Mouse (Mus musculus): ENCODE measurements around the gene Tmem233. TPM values are rescaled to one million over a fixed set of nuclear protein-coding genes. Genes with fewer than 3 reads are reported as not detected.

Gene Tmem233
- polyA plus RNA-seq, 1 experiment from 2014 or later = not detected

- H3K27ac ChIP-seq (replicated peaks in 1 of 2; ENCODE audit: control insufficient read depth in 1 of 2, insufficient read depth in 1 of 2, low read depth in 2 of 2, low read length in 2 of 2) = no peak overlapping the region
- peak overlapping the region; percentile 86; the same call in 1 of the 2 replicates for H3K9ac ChIP-seq (ENCODE audit: low read length)
- H3K9me3 ChIP-seq (ENCODE audit: control insufficient read depth, low read length) = no peaks in the 10 kb centered on the region
- H3K4me3 ChIP-seq (ENCODE audit: control insufficient read depth in 1 of 2, insufficient read depth in 1 of 2, low read depth in 1 of 2, low read length in 2 of 2) = peak overlapping the region; percentile 65 to 81
- peak overlapping the region; percentile 94 for H3K4me2 ChIP-seq (ENCODE audit: low read length)
- no peaks in the 10 kb centered on the region for H3K27me3 ChIP-seq (ENCODE audit: control insufficient read depth, insufficient read depth, low read length)
- WGBS = 82% methylated on average over 7 of the region's 7 CpGs
- ATAC-seq (ENCODE audit: insufficient number of reproducible peaks, insufficient read depth, low FRiP score, low read depth) = no peak
- H3K36me3 ChIP-seq (ENCODE audit: control insufficient read depth, insufficient read depth, low read length) = peaks cover 48% of the 10 kb centered on the region
- peaks cover 22 to 46% of the 10 kb centered on the region in 2 experiments for H3K4me1 ChIP-seq (ENCODE audit: control insufficient read depth in 2 of 2, insufficient read depth in 2 of 2, low read length in 2 of 2)
Observed at GRCm38 (mm10) chr5:116022658-116023200, 60.3 kb downstream of the Tmem233 start.

DNA sequence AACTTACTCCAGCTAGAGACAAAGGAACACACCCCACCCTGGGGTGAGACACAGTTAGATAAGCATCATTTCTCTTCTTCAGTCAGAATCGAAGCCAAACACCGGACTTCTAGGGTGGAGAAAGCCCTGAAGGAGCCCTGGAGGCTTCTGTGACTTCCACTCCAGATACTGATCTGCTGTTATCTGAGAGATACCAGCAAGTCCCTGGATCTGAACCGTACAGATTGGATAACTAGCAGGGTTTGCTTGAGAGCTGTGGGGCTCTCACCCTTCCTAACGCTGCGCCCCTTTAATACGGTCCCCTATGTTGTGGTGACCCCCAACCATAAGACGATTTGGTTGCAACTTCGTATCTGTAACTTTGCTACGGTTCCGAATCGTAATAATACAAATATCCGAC is 60.9 kb downstream of the Tmem233 start:
- peak overlapping the region; percentile 94 for H3K4me2 ChIP-seq (ENCODE audit: low read length)
- WGBS = 80% methylated on average over 12 of the region's 12 CpGs
- no peak overlapping the region for H3K27ac ChIP-seq (replicated peaks in 1 of 2; ENCODE audit: control insufficient read depth in 1 of 2, insufficient read depth in 1 of 2, low read depth in 2 of 2, low read length in 2 of 2)
- no peaks in the 10 kb centered on the region for H3K27me3 ChIP-seq (ENCODE audit: control insufficient read depth, insufficient read depth, low read length)
- H3K4me3 ChIP-seq (ENCODE audit: control insufficient read depth in 1 of 2, insufficient read depth in 1 of 2, low read depth in 1 of 2, low read length in 2 of 2) = no peak overlapping the region
- H3K4me1 ChIP-seq (ENCODE audit: control insufficient read depth in 2 of 2, insufficient read depth in 2 of 2, low read length in 2 of 2) = peaks cover 22 to 46% of the 10 kb centered on the region in 2 experiments
- no peaks in the 10 kb centered on the region for H3K9me3 ChIP-seq (ENCODE audit: control insufficient read depth, low read length)
- peak overlapping the region; percentile 21; the same call in 1 of the 2 replicates for H3K9ac ChIP-seq (ENCODE audit: low read length)
- no peak for ATAC-seq (ENCODE audit: insufficient number of reproducible peaks, insufficient read depth, low FRiP score, low read depth)
- peaks cover 54% of the 10 kb centered on the region for H3K36me3 ChIP-seq (ENCODE audit: control insufficient read depth, insufficient read depth, low read length)

- WGBS = 65% methylated on average over 14 of the region's 14 CpGs
Observed at GRCm38 (mm10) chr5:116021552-116021951, 61.5 kb downstream of the Tmem233 start.

GRCm38 (mm10) chr5:116019371-116019770 is 63.7 kb downstream of the Tmem233 start:
- no peak for ATAC-seq (ENCODE audit: insufficient number of reproducible peaks, insufficient read depth, low FRiP score, low read depth)
- Histone ChIP-seq H3K4me3 (ENCODE audit: control insufficient read depth in 1 of 2, insufficient read depth in 1 of 2, low read depth in 1 of 2, low read length in 2 of 2) (no peak overlapping the region), H3K36me3 (ENCODE audit: control insufficient read depth, insufficient read depth, low read length) (peaks cover 82% of the 10 kb centered on the region), H3K27ac (replicated peaks in 1 of 2; ENCODE audit: control insufficient read depth in 1 of 2, insufficient read depth in 1 of 2, low read depth in 2 of 2, low read length in 2 of 2) (peak overlapping the region; percentile 71 to 84), H3K4me2 (ENCODE audit: low read length) (peak overlapping the region; percentile 23; the same call in 1 of the 2 replicates), H3K4me1 (ENCODE audit: control insufficient read depth in 2 of 2, insufficient read depth in 2 of 2, low read length in 2 of 2) (peaks cover 20 to 46% of the 10 kb centered on the region in 2 experiments), H3K9me3 (ENCODE audit: control insufficient read depth, low read length) (no peaks in the 10 kb centered on the region), H3K27me3 (ENCODE audit: control insufficient read depth, insufficient read depth, low read length) (no peaks in the 10 kb centered on the region), H3K9ac (ENCODE audit: low read length) (no peak overlapping the region)
- 9% methylated on average over 11 of the region's 11 CpGs for WGBS

More at GRCm38 (mm10) chr5:116021552-116021951, 61.5 kb downstream of the Tmem233 start:
- peaks cover 60% of the 10 kb centered on the region for H3K36me3 ChIP-seq (ENCODE audit: control insufficient read depth, insufficient read depth, low read length)
- no peak for ATAC-seq (ENCODE audit: insufficient number of reproducible peaks, insufficient read depth, low FRiP score, low read depth)
- H3K4me3 ChIP-seq (ENCODE audit: control insufficient read depth in 1 of 2, insufficient read depth in 1 of 2, low read depth in 1 of 2, low read length in 2 of 2) = no peak overlapping the region
- peak overlapping the region; percentile 94; the same call in 1 of the 2 replicates for H3K4me2 ChIP-seq (ENCODE audit: low read length)
- no peak overlapping the region for H3K27ac ChIP-seq (replicated peaks in 1 of 2; ENCODE audit: control insufficient read depth in 1 of 2, insufficient read depth in 1 of 2, low read depth in 2 of 2, low read length in 2 of 2)
- H3K9me3 ChIP-seq (ENCODE audit: control insufficient read depth, low read length) = no peaks in the 10 kb centered on the region
- H3K9ac ChIP-seq (ENCODE audit: low read length) = no peak overlapping the region
- no peaks in the 10 kb centered on the region for H3K27me3 ChIP-seq (ENCODE audit: control insufficient read depth, insufficient read depth, low read length)
- peaks cover 22 to 46% of the 10 kb centered on the region in 2 experiments for H3K4me1 ChIP-seq (ENCODE audit: control insufficient read depth in 2 of 2, insufficient read depth in 2 of 2, low read length in 2 of 2)

DNA sequence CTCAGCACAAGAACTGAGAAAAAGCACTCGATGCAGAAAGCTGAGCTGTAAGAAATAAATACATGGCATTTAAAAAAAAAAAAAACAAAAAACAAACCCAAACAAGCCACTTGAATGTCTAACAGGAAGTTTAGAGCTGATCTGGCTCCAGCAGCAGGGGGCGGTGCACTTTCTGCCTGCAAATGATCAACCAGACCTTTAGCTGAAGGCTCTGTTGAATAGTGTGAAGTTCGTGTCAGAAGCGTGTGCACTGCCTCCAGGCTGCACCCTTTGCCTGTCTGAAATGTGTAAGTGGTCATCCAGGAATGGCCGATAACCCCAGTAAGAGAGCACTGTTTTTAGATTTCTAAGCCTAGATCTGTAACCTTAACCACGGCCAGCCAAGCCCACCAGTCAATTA is 64.3 kb downstream of the Tmem233 start:
- ATAC-seq (ENCODE audit: insufficient number of reproducible peaks, insufficient read depth, low FRiP score, low read depth) = no peak

GRCm38 (mm10) chr5:116018196-116018595 is 64.8 kb downstream of the Tmem233 start:
- 83% methylated on average over 9 of the region's 9 CpGs for WGBS
- H3K9me3 ChIP-seq (ENCODE audit: control insufficient read depth, low read length) = no peaks in the 10 kb centered on the region
- peak overlapping the region; percentile 16; the same call in 1 of the 2 replicates for H3K9ac ChIP-seq (ENCODE audit: low read length)
- no peak for ATAC-seq (ENCODE audit: insufficient number of reproducible peaks, insufficient read depth, low FRiP score, low read depth)
- H3K27ac ChIP-seq (replicated peaks in 1 of 2; ENCODE audit: control insufficient read depth in 1 of 2, insufficient read depth in 1 of 2, low read depth in 2 of 2, low read length in 2 of 2) = 0 out of 4 replicates have a peak overlapping the region, but pooled peaks of 1 of the 2 experiments have one; percentile 84
- no peaks in the 10 kb centered on the region for H3K27me3 ChIP-seq (ENCODE audit: control insufficient read depth, insufficient read depth, low read length)
- H3K4me2 ChIP-seq (ENCODE audit: low read length) = no peak overlapping the region
- no peak overlapping the region for H3K4me3 ChIP-seq (ENCODE audit: control insufficient read depth in 1 of 2, insufficient read depth in 1 of 2, low read depth in 1 of 2, low read length in 2 of 2)
- H3K4me1 ChIP-seq (ENCODE audit: control insufficient read depth in 2 of 2, insufficient read depth in 2 of 2, low read length in 2 of 2) = peaks cover 18 to 40% of the 10 kb centered on the region in 2 experiments
- H3K36me3 ChIP-seq (ENCODE audit: control insufficient read depth, insufficient read depth, low read length) = peaks cover 93% of the 10 kb centered on the region

More for the DNA sequence above, 64.3 kb downstream of the Tmem233 start:
- Histone ChIP-seq H3K36me3 (ENCODE audit: control insufficient read depth, insufficient read depth, low read length) (peaks cover 87% of the 10 kb centered on the region), H3K4me3 (ENCODE audit: control insufficient read depth in 1 of 2, insufficient read depth in 1 of 2, low read depth in 1 of 2, low read length in 2 of 2) (no peak overlapping the region), H3K27me3 (ENCODE audit: control insufficient read depth, insufficient read depth, low read length) (no peaks in the 10 kb centered on the region), H3K9me3 (ENCODE audit: control insufficient read depth, low read length) (no peaks in the 10 kb centered on the region), H3K4me1 (ENCODE audit: control insufficient read depth in 2 of 2, insufficient read depth in 2 of 2, low read length in 2 of 2) (peaks cover 20 to 46% of the 10 kb centered on the region in 2 experiments), H3K9ac (ENCODE audit: low read length) (no peak overlapping the region), H3K4me2 (ENCODE audit: low read length) (peak overlapping the region; percentile 23; the same call in 1 of the 2 replicates), H3K27ac (replicated peaks in 1 of 2; ENCODE audit: control insufficient read depth in 1 of 2, insufficient read depth in 1 of 2, low read depth in 2 of 2, low read length in 2 of 2) (peak overlapping the region; percentile 71 to 84)
- 38% methylated on average over 6 of the region's 6 CpGs for WGBS

GRCm38 (mm10) chr5:116017391-116017790 is 65.7 kb downstream of the Tmem233 start:
- H3K9me3 ChIP-seq (ENCODE audit: control insufficient read depth, low read length) = no peaks in the 10 kb centered on the region
- WGBS = 90% methylated on average over 8 of the region's 8 CpGs
- ATAC-seq (ENCODE audit: insufficient number of reproducible peaks, insufficient read depth, low FRiP score, low read depth) = no peak
- H3K27ac ChIP-seq (replicated peaks in 1 of 2; ENCODE audit: control insufficient read depth in 1 of 2, insufficient read depth in 1 of 2, low read depth in 2 of 2, low read length in 2 of 2) = no peak overlapping the region
- no peak overlapping the region for H3K4me3 ChIP-seq (ENCODE audit: control insufficient read depth in 1 of 2, insufficient read depth in 1 of 2, low read depth in 1 of 2, low read length in 2 of 2)
- peaks cover 98% of the 10 kb centered on the region for H3K36me3 ChIP-seq (ENCODE audit: control insufficient read depth, insufficient read depth, low read length)
- no peaks in the 10 kb centered on the region for H3K27me3 ChIP-seq (ENCODE audit: control insufficient read depth, insufficient read depth, low read length)
- H3K4me1 ChIP-seq (ENCODE audit: control insufficient read depth in 2 of 2, insufficient read depth in 2 of 2, low read length in 2 of 2) = peaks cover 14 to 32% of the 10 kb centered on the region in 2 experiments
- no peak overlapping the region for H3K9ac ChIP-seq (ENCODE audit: low read length)
- no peak overlapping the region for H3K4me2 ChIP-seq (ENCODE audit: low read length)

Measured in heart, embryonic 14.5 days (tissue).